Mouse (Mus musculus) stomach, postnatal 0 days (tissue): ENCODE measurements around the gene Slc16a10. TPM values are rescaled to one million over a fixed set of nuclear protein-coding genes. Genes with fewer than 3 reads are reported as not detected.

Source experiments
- ATAC-seq: fragments of 200-750 bp; cut with Nextera tagmentation; 2 replicates; pipeline ENCODE4 v1.8.0; 2017; ENCODE audit not compliant: low FRiP score, low TSS enrichment
- DNase-seq: peaks from one replicate; pipeline ENCODE4 v3.0.0-alpha.2; 2016; ENCODE audit warnings: low spot score
- H3K27ac ChIP-seq: fragments of 300-500 bp; sonication (generic); replicated peaks from 2 replicates; pipeline ENCODE4 v1.5.1; 2014; ENCODE audit warnings: mild to moderate bottlenecking, control low read depth
- H3K27me3 ChIP-seq: fragments of 300-500 bp; sonication (generic); 2 replicates; pipeline ENCODE4 v1.6.1; 2014; ENCODE audit warnings: low read length; ENCODE audit not compliant: control insufficient read depth, insufficient read depth
- H3K36me3 ChIP-seq: fragments of 300-500 bp; sonication (generic); 2 replicates; pipeline ENCODE4 v1.6.1; 2014; ENCODE audit warnings: low read length, mixed read lengths; ENCODE audit not compliant: control insufficient read depth, insufficient read depth
- H3K4me1 ChIP-seq: fragments of 300-500 bp; sonication (generic); replicated peaks from 2 replicates; pipeline ENCODE4 v1.6.1; 2014; ENCODE audit warnings: antibody characterized with exemption; ENCODE audit not compliant: control insufficient read depth, insufficient read depth
- H3K4me2 ChIP-seq: fragments of 300-500 bp; sonication (generic); replicated peaks from 2 replicates; pipeline ENCODE4 v1.6.1; 2014; ENCODE audit warnings: low read depth, mild to moderate bottlenecking, control low read depth, moderate library complexity
- H3K4me3 ChIP-seq: fragments of 300-500 bp; sonication (generic); 2 replicates; pipeline ENCODE4 v1.5.1; 2014; ENCODE audit warnings: low read depth, low read length, control low read depth
- H3K9ac ChIP-seq: fragments of 300-500 bp; sonication (generic); 2 replicates; pipeline ENCODE4 v1.6.1; 2014; ENCODE audit warnings: mild to moderate bottlenecking, low read length, control low read depth, mixed read lengths
- H3K9me3 ChIP-seq: fragments of 300-500 bp; sonication (generic); 2 replicates; pipeline ENCODE4 v1.6.1; 2016; ENCODE audit warnings: low read length; ENCODE audit not compliant: control insufficient read depth
- CTCF ChIP-seq: IDR thresholded peaks from 2 replicates; pipeline ENCODE4 v1.5.1; 2016; ENCODE audit warnings: antibody characterized with exemption, low read depth, mild to moderate bottlenecking, moderate library complexity
- EP300 ChIP-seq: optimal IDR thresholded peaks from 2 replicates; pipeline ENCODE3; 2016; ENCODE audit warnings: antibody characterized with exemption
- WGBS: fragments of 180-500 bp; shearing (Covaris S2); extraction: QIAGEN DNeasy Blood & Tissue Kit; methylation state at CpG from one replicate; pipeline ENCODE4 v1.1.7; 2014; 5-methylcytosine and 5-hydroxymethylcytosine counted together
- polyA plus RNA-seq: library from polyadenylated mRNA; unstranded; fragments of >200 nt; fragmentation: Nextera tagmentation; extraction: Ambion mirVana; gene quantifications from 2 replicates; pipeline ENCODE4 v1.2.1, GENCODE M21; 2015

Slc16a10 gene
- polyA plus RNA-seq, 1 experiment from 2014 or later, result 2.6 TPM

- WGBS, result 39% methylated on average over 3 of the region's 3 CpGs
- DNase-seq (no peak), ATAC-seq (peak; percentile 49)
- Histone ChIP-seq H3K9me3 (no peaks in the 10 kb centered on the region), H3K27me3 (no peaks in the 10 kb centered on the region), H3K4me1 (no peaks in the 10 kb centered on the region), H3K27ac (no peak overlapping the region), H3K4me2 (no peak overlapping the region), H3K36me3 (no peaks in the 10 kb centered on the region), H3K9ac (no peak overlapping the region), H3K4me3 (no peak overlapping the region)
- peak; percentile 88 for TF ChIP-seq CTCF
- TF ChIP-seq EP300, result no peak
These were observed 88.7 kb downstream of the Slc16a10 start for GRCm38 (mm10) chr10:40053257-40053895.

DNA sequence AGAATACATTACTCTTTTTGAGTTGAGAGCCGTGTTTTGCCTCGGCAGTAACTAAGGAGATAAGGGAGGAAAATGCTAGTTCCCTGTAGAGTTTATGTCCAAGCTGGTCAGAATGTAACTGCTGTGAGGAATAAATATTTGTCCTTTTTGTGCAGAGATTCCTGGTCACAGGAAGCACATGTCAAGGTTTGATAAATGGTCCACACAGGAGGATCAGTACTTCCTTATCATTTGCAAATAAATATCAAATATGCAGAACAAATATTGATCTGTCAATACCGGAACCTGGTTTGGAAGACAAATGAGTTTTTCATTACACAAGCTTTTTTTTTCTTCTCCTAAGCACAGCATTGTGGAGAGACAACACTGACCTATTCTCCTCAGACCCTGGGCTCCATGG lies 90.1 kb downstream of the Slc16a10 start:
- Histone ChIP-seq H3K27ac (no peak overlapping the region), H3K4me1 (no peaks in the 10 kb centered on the region), H3K27me3 (no peaks in the 10 kb centered on the region), H3K4me2 (no peak overlapping the region), H3K36me3 (no peaks in the 10 kb centered on the region), H3K9ac (no peak overlapping the region), H3K9me3 (no peaks in the 10 kb centered on the region), H3K4me3 (no peak overlapping the region)
- TF ChIP-seq CTCF (no peak), EP300 (no peak)
- DNase-seq (no peak), ATAC-seq (0 out of 2 replicates have a peak, but pooled peaks have one; percentile 51)
- WGBS, result 38% methylated on average over 3 of the region's 3 CpGs

DNA sequence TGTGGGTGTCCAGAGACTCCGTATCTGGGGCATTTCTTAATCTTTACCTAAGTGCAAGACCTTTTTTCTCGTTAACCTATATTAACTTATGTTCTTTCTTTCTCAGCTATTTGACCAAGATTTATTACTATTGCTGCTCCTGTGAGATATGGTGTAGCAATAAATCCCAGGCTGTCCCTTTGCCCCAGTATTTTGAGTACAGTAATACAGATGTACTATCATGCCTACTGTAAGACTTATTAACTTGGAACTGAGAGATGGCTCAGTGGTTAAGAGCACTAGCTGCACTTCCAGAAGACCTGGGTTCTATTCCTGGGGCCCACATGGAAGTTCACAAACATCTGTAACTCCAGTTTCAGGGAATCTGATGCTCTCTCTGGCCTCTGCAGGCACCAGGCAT lies 91.3 kb downstream of the Slc16a10 start:
- no peaks in the 10 kb centered on the region for H3K27me3 ChIP-seq
- H3K4me3 ChIP-seq, result no peak overlapping the region
- no peaks in the 10 kb centered on the region for H3K9me3 ChIP-seq
- H3K36me3 ChIP-seq, result no peaks in the 10 kb centered on the region
- TF ChIP-seq EP300, result no peak
- no peak for TF ChIP-seq CTCF
- ATAC-seq (no peak), DNase-seq (no peak)
- H3K4me2 ChIP-seq, result no peak overlapping the region
- no peaks in the 10 kb centered on the region for H3K4me1 ChIP-seq
- WGBS, result 92% methylated on average over 2 of the region's 2 CpGs
- H3K27ac ChIP-seq, result no peak overlapping the region
- H3K9ac ChIP-seq, result no peak overlapping the region

- 47% methylated on average over 4 of the region's 4 CpGs for WGBS
- H3K27me3 ChIP-seq, result no peaks in the 10 kb centered on the region
- no peak for TF ChIP-seq EP300
- TF ChIP-seq CTCF, result peak; percentile 60
- no peak overlapping the region for H3K4me2 ChIP-seq
- no peaks in the 10 kb centered on the region for H3K9me3 ChIP-seq
- no peak for ATAC-seq
- DNase-seq, result no peak
- no peaks in the 10 kb centered on the region for H3K36me3 ChIP-seq
- no peaks in the 10 kb centered on the region for H3K4me1 ChIP-seq
- no peak overlapping the region for H3K4me3 ChIP-seq
- H3K9ac ChIP-seq, result no peak overlapping the region
- H3K27ac ChIP-seq, result no peak overlapping the region
These were observed 100.7 kb downstream of the Slc16a10 start for GRCm38 (mm10) chr10:40041339-40041738.

GRCm38 (mm10) chr10:40036686-40037560 lies 105.1 kb downstream of the Slc16a10 start:
- ATAC-seq, result no peak
- Histone ChIP-seq H3K36me3 (no peaks in the 10 kb centered on the region), H3K9ac (no peak overlapping the region), H3K27ac (no peak overlapping the region), H3K4me3 (no peak overlapping the region), H3K27me3 (no peaks in the 10 kb centered on the region), H3K4me1 (no peaks in the 10 kb centered on the region), H3K4me2 (no peak overlapping the region), H3K9me3 (no peaks in the 10 kb centered on the region)
- 65% methylated on average over 24 of the region's 24 CpGs for WGBS
- no peak for DNase-seq
- no peak for TF ChIP-seq EP300
- no peak for TF ChIP-seq CTCF

GRCm38 (mm10) chr10:40034956-40035355 lies 107.1 kb downstream of the Slc16a10 start:
- 97% methylated on average over 6 of the region's 6 CpGs for WGBS

More at GRCm38 (mm10) chr10:40034956-40035355, 107.1 kb downstream of the Slc16a10 start:
- Histone ChIP-seq H3K9ac (no peak overlapping the region), H3K27ac (no peak overlapping the region), H3K4me3 (no peak overlapping the region), H3K36me3 (no peaks in the 10 kb centered on the region), H3K4me2 (no peak overlapping the region), H3K4me1 (no peaks in the 10 kb centered on the region), H3K9me3 (no peaks in the 10 kb centered on the region), H3K27me3 (no peaks in the 10 kb centered on the region)
- ATAC-seq, result no peak
- DNase-seq, result no peak
- no peak for TF ChIP-seq EP300
- no peak for TF ChIP-seq CTCF
